Mouse (Mus musculus): Measurements from ENCODE around the gene Spg7.
"Not testable (repeated sequence)": the region's sequence is repeated elsewhere in the genome, so short reads cannot be mapped to it uniquely, and the experiment has no call there.

Spg7 gene

DNA sequence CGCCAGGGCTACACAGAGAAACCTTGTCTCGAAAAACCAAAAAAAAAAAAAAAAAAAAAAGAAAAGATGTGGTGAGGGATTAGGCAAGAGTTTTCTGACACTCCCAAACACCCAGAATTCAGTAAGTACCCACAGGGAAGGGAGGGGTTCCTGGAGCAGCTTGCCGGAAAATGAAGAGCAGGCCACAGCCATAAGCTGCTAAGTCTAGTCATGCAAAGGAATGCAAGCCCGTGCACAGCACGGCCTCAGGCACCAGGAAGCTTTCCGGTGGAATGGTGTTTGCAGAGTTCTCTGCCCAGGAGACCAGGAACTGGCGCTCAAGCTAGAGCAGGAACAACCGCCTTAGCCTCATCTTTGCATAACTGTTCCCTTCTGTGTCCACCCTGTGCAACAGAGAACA lies 37.5 kb downstream of the Spg7 start:
- Histone ChIP-seq H3K36me3 (ENCODE audit: control insufficient read depth, insufficient read depth, low read length, poor library complexity, severe bottlenecking) (peaks cover 11% of the 10 kb centered on the region), H3K27me3 (ENCODE audit: control insufficient read depth, insufficient read depth, low read length, poor library complexity, severe bottlenecking) (no peaks in the 10 kb centered on the region)
- no peak for DNase-seq (ENCODE audit: low read depth, low spot score)

DNA sequence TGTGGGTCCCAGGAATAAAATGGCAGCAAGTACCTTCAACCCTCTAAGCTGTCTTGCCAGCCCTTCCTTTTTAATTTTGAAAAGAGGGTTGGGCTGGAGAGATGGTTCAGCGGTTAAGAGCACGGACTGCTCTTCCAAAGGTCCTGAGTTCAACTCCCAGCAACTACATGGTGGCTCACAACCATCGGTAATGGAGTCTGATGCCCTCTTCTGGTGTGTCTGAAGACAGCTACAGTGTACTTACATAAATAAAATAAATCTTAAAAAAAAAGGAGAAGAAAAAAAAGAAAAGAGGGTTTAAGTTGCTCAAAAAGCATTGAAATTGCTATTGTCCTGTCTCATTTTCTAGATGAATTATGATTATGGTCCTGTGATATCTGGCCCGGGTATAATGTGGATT lies 38.5 kb downstream of the Spg7 start:
- H3K36me3 ChIP-seq (ENCODE audit: control insufficient read depth, insufficient read depth, low read length, poor library complexity, severe bottlenecking) = peaks cover 14% of the 10 kb centered on the region
- H3K27me3 ChIP-seq (ENCODE audit: control insufficient read depth, insufficient read depth, low read length, poor library complexity, severe bottlenecking) = no peaks in the 10 kb centered on the region
- no peak for DNase-seq (ENCODE audit: low read depth, low spot score)

DNA sequence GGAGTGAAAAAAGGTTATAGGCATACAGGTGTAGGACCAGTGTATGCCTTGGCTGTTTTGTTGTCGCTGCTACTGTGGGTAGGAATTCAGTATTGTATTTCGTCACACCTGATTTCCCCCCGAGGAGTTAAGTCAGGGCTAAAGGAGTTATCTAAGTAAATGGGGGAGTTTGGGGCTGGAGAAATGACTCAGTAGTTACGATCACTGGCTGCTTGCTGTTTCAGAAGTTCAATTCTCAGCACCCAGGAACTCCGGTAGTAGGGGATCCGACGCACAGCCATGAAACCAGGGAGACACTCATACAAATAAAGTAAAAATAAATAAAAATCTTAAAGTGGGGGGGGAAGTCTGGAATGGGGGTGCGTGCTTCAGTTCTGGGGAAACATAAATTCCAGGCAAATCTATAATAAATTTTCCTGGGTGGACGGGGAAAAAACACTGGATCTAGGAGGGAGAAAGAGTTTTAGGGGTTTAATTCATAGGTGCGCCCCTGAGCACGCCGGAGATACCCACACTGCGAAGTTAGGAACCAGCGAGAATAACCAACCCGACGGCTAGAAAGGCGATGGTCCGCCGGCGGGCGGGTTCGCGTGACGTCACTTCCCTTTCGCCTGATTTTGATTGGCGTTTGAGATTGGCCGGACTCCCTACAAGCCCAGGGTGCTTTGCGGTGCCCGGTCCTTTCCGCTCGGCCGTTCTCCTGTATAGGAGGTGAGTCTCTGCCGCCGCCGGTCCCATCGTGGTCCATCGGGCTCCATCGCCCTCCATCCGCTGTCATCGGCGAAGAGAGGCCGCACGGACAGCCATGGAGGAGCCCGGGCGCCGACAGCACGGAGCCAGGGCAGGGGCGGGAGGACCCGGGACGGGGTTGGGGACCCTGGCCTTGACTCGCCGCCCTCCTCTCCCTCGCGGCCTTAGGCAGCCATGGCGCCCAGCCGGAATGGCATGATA lies 39.3 kb downstream of the Spg7 start, which contains the start of gene Rpl13:
Gene Rpl13, plus strand, starts transcription at position 616 of the 951 bp plus-strand sequence.
- Histone ChIP-seq H3K36me3 (ENCODE audit: control insufficient read depth, insufficient read depth, low read length, poor library complexity, severe bottlenecking) (peaks cover 14% of the 10 kb centered on the region), H3K27me3 (ENCODE audit: control insufficient read depth, insufficient read depth, low read length, poor library complexity, severe bottlenecking) (no peaks in the 10 kb centered on the region)
- peak; percentile 96 for DNase-seq (ENCODE audit: low read depth, low spot score)

DNA sequence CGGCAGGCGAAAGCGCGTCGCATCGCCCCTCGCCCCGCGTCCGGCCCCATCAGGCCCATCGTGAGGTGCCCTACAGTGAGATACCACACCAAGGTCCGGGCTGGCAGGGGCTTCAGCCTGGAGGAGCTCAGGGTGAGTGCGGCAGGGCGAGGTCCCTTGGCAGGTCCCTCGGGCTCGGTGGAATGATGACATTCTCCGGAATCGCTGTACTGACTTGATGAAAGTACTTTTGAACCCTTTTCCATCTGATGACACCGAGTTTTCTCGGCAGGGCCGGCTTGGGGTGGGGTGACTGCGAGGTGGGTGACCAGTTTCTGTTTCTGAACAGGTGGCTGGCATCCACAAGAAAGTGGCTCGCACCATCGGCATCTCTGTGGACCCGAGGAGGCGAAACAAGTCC lies 40.1 kb downstream of the Spg7 start:
- not testable (repeated sequence) for H3K27me3 ChIP-seq (ENCODE audit: control insufficient read depth, insufficient read depth, low read length, poor library complexity, severe bottlenecking); DNase-seq (ENCODE audit: low read depth, low spot score)
- peaks cover 13% of the 10 kb centered on the region for H3K36me3 ChIP-seq (ENCODE audit: control insufficient read depth, insufficient read depth, low read length, poor library complexity, severe bottlenecking)

DNA sequence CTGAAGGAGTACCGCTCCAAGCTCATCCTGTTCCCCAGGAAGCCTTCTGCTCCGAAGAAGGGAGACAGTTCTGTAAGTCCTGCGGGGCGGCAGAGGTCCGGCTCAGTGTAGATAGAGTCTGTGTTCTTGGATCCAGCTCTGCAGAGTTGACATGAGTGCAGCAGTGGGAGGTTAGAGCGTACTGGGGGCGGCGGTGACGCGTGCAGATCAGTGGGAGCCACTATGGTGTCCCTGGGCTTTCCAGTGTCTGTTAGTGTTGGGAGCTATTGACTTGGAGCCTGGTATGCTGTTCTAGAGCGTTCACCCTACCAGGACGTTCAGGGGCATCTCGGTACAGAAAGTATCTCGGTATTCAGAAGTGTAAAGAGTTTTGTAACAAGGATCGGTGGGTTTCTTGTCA lies 40.5 kb downstream of the Spg7 start:
- DNase-seq (ENCODE audit: low read depth, low spot score) = no peak
- Histone ChIP-seq H3K27me3 (ENCODE audit: control insufficient read depth, insufficient read depth, low read length, poor library complexity, severe bottlenecking) (no peaks in the 10 kb centered on the region), H3K36me3 (ENCODE audit: control insufficient read depth, insufficient read depth, low read length, poor library complexity, severe bottlenecking) (peaks cover 13% of the 10 kb centered on the region)

DNA sequence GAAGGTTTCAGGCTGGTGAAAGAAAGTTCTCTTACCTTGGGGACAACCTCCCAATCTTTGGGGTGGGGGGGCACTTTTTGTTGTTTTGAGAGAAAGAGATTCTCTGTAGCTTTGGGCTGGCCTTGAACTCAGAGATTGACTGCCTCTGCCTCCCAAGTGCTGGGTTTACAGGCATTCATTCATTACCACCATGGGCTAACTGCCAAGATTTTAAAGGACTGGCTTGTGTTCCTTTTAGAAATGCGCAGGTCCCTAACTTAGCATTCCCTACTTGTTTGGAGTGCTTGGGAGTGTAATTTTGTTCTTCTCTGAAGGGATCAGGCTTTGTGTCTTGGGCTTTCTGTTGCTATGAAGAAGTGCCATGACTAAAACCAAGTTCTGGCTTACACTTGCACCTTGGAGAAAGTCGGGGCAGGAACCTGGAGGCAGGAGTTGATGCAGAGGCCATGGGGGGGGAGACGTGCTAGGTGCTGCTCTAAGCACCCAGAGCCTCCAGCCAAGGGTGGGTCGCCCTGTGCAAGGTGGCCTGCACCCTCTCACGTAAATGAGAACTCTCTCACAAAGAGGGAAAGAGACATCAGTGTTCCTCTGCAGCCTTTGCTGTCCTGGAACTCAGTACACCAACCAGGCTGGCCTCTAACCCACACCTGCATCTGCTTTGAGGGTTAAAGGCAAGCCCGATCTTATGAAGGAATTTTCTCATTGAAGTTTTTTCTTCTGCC lies 41.5 kb downstream of the Spg7 start:
- Histone ChIP-seq H3K36me3 (ENCODE audit: control insufficient read depth, insufficient read depth, low read length, poor library complexity, severe bottlenecking) (peaks cover 13% of the 10 kb centered on the region), H3K27me3 (ENCODE audit: control insufficient read depth, insufficient read depth, low read length, poor library complexity, severe bottlenecking) (no peaks in the 10 kb centered on the region)
- no peak for DNase-seq (ENCODE audit: low read depth, low spot score)

DNA sequence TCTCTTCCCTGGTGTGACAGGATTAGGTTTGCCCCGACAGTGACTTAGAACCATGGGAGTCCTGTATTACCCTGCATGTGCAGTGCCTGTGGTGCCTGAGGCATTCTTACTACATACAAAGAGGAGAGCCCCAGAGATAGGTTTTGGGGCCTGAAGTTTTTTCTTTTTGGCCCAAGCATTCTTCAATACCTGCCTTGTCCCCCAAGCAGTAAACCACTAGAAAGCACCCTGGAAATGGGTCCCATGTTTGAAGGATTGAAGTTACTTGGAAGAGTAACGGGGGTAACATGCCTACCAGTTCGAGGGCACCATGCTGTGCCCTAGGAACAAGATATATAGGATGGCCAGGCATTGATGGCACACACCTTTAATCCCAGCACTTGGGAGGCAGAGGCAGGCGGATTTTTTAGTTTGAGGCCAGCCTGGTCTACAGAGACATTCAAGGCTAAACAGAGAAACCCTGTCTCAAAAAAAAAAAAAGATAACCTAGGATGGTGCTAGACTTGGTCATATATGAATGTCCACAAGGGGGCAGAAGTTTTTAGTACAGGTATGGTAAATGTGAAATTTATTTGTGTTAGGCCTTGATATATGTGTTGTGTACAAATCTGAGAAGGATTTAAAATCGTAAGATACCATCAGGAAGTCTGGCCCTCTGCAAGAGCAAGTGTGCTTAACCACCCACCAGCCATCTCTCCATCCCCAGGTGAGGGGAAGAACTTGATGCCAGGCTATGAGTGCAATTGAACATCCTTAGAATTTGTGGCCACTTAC lies 43.0 kb downstream of the Spg7 start:
- H3K36me3 ChIP-seq (ENCODE audit: control insufficient read depth, insufficient read depth, low read length, poor library complexity, severe bottlenecking) = peaks cover 13% of the 10 kb centered on the region
- no peaks in the 10 kb centered on the region for H3K27me3 ChIP-seq (ENCODE audit: control insufficient read depth, insufficient read depth, low read length, poor library complexity, severe bottlenecking)
- peak; percentile 80 for DNase-seq (ENCODE audit: low read depth, low spot score)

DNA sequence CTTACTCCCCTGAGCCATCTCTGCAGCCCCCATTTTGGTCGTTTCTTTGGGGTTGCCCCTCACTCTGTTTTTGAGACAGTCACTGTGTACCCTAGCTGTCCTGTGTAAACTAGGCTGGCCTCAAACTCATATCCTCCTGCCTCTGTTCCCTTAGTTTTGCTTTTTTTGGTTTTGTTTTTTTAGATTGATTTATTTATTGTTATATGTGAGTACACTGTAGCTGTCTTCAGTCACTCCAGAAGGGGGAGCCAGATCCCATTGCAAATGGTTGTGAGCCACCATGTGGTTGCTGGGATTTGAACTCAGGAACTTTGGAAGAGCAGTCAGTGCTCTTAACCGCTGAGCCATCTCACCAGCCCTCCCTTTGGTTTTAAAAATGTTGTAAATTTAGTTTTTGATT lies 43.8 kb downstream of the Spg7 start:
- DNase-seq (ENCODE audit: low read depth, low spot score) = peak; percentile 52
- Histone ChIP-seq H3K36me3 (ENCODE audit: control insufficient read depth, insufficient read depth, low read length, poor library complexity, severe bottlenecking) (peaks cover 13% of the 10 kb centered on the region), H3K27me3 (ENCODE audit: control insufficient read depth, insufficient read depth, low read length, poor library complexity, severe bottlenecking) (no peaks in the 10 kb centered on the region)

DNA sequence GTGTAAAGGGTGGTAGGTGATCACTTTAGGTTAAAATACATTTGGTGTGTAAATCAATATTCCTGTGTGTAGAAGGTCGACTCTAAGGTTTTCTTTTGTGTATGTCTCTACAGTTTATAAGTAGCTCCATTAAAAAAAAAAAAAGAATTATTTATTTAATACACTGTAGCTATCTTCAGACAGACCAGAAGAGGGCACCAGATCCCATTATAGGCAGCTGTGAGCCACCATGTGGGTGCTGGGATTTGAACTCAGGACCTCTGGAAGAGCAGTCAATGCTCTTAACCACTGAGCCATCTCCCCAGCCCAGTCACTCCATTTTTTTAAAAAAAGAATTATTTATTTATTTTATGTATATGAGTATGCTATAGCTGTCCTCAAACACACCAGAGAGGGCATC lies 45.3 kb downstream of the Spg7 start:
- Histone ChIP-seq H3K36me3 (ENCODE audit: control insufficient read depth, insufficient read depth, low read length, poor library complexity, severe bottlenecking) (peaks cover 13% of the 10 kb centered on the region), H3K27me3 (ENCODE audit: control insufficient read depth, insufficient read depth, low read length, poor library complexity, severe bottlenecking) (no peaks in the 10 kb centered on the region)
- DNase-seq (ENCODE audit: low read depth, low spot score) = peak; percentile 45

DNA sequence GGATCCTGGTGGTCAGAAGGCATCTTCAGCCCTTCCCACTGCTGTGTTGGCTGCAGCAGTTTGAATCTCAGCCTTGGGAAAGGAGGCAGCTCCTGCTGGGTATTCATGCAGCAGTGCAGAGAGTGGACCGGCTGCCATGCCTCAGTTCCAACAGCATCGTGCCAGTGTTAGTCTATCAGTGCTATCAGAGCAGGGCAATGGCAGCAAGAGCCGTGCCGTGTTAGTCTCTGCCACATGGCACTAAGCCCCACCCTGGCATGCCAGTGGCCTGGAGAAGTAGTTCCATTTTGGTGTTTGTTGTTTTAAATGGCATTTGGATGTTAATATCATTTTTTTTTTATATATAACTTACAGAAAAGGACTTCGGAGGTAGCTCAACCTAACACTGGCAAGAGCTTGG lies 46.2 kb downstream of the Spg7 start:
- H3K27me3 ChIP-seq (ENCODE audit: control insufficient read depth, insufficient read depth, low read length, poor library complexity, severe bottlenecking) = no peaks in the 10 kb centered on the region
- no peak for DNase-seq (ENCODE audit: low read depth, low spot score)
- H3K36me3 ChIP-seq (ENCODE audit: control insufficient read depth, insufficient read depth, low read length, poor library complexity, severe bottlenecking) = peaks cover 11% of the 10 kb centered on the region

DNA sequence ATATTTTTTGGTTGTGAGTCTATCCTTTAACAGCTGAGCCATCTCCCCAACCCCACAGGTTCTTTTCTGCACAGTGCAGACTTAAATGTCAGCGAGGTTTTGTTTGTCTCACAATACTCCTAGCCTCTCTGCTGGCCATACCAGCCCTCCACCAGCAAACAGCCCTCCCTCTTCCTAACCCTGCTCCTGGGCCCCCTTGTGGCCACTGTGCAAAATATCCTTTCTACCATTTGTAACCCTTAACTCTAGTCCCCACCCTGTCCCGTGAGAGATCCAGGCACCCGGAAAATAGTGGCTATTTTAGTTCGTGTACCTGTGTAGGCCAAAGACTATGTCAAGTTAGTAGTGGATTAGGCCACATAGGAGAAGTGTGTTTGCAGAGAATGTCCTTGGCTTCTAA lies 47.9 kb downstream of the Spg7 start:
- peak; percentile 75 for DNase-seq (ENCODE audit: low read depth, low spot score)
- H3K27me3 ChIP-seq (ENCODE audit: control insufficient read depth, insufficient read depth, low read length, poor library complexity, severe bottlenecking) = no peaks in the 10 kb centered on the region
- H3K36me3 ChIP-seq (ENCODE audit: control insufficient read depth, insufficient read depth, low read length, poor library complexity, severe bottlenecking) = peaks cover 2% of the 10 kb centered on the region; the same call in 1 of the 2 replicates

DNA sequence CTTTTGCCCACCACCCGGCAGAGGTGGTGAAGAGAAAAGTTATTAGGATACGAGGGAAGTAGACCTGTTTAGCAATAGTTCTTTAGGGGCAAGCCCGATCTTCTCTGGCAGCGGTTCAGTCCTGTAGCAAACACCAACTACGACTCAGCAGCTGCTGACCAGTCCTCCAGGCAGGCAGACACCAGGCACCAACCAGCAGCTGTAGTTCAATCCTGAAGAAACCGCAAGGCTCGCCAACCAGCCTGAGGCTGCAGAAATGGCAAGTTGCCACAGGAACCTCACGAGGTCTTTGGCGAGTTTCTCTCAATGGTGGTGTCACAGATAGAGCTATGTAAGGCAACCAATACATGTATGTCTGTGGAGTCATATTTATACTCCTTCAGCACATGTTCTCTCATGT lies 50.1 kb downstream of the Spg7 start:
- DNase-seq (ENCODE audit: low read depth, low spot score) = no peak
- H3K27me3 ChIP-seq (ENCODE audit: control insufficient read depth, insufficient read depth, low read length, poor library complexity, severe bottlenecking) = no peaks in the 10 kb centered on the region; the same call in 1 of the 2 replicates
- H3K36me3 ChIP-seq (ENCODE audit: control insufficient read depth, insufficient read depth, low read length, poor library complexity, severe bottlenecking) = no peaks in the 10 kb centered on the region

DNA sequence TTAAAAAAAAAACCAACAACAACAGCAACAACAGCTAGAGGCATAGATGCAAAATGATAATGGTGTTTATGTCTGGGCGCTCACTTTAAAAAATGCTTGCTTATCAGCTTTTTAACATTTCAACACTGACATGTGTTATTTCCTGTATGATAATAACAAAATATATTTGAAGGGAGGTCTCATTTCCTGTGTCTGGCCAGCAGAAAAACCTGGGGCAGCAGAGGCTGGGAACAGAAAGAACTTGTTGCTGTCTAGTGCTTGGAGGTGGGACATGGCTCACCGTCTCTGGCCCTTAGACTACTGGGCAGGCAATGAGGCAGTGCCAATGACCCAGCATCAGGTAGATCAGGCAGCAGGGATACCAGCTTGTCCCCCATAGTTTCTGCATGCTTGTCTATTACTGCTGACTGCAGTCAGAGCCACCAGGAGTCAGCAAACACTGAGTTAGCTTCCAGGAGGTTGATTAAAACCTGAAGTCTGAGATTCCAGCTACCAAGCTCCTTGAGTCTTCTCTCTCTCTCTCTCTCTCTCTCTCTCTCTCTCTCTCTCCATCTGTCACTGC lies 51.2 kb downstream of the Spg7 start:
- DNase-seq (ENCODE audit: low read depth, low spot score) = no peak
- no peaks in the 10 kb centered on the region; the same call in 1 of the 2 replicates for H3K27me3 ChIP-seq (ENCODE audit: control insufficient read depth, insufficient read depth, low read length, poor library complexity, severe bottlenecking)
- no peaks in the 10 kb centered on the region for H3K36me3 ChIP-seq (ENCODE audit: control insufficient read depth, insufficient read depth, low read length, poor library complexity, severe bottlenecking)

DNA sequence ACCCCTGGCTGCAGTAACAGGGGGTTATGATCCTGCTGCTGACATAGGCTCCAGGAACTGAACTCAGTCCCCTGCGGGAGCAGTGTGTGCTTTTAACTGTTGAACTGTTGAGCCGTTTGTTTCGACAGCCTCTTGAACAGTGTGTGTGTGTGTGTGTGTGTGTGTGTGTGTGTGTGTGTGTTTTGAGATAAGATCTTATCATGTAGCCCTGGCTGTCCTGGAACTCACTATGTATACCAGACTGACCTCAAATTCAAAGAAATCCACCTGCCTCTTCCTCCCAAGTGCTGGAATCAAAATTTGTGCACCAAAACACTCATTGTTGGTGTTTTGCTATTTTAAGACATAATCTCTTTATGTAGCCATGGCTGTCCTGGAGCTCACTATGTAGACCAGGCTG lies 51.9 kb downstream of the Spg7 start:
- no peak for DNase-seq (ENCODE audit: low read depth, low spot score)
- no peaks in the 10 kb centered on the region; the same call in 1 of the 2 replicates for H3K27me3 ChIP-seq (ENCODE audit: control insufficient read depth, insufficient read depth, low read length, poor library complexity, severe bottlenecking)
- no peaks in the 10 kb centered on the region for H3K36me3 ChIP-seq (ENCODE audit: control insufficient read depth, insufficient read depth, low read length, poor library complexity, severe bottlenecking)
